Mouse (Mus musculus): ENCODE measurements around the gene Rtf1. TPM values are rescaled to one million over a fixed set of nuclear protein-coding genes. Genes with fewer than 3 reads are reported as not detected.

The Rtf1 gene
- polyA plus RNA-seq, 2 experiments from 2014 or later: 32.4 to 44.1 TPM

DNA sequence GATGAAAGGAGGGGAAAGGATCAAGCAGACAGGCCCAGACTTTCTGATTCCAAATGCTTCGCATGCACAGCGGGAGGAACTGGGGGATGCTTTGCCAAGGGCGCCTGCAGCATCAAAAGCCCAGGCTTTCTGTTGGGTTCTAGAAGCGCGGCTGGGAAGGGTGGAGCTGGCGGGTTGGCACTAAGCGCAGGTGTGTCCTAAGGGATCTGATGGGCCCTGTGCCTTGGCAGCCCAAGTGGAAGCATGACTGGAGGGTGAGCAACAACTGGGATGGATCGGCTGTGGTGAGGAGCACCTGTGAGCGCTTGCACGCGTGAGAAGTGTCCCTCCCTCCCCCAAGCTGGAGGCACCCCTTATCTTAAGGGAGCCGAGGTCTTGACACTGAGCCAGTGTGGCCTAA, 62.3 kb downstream of the Rtf1 start:
- ATAC-seq: no peak

DNA sequence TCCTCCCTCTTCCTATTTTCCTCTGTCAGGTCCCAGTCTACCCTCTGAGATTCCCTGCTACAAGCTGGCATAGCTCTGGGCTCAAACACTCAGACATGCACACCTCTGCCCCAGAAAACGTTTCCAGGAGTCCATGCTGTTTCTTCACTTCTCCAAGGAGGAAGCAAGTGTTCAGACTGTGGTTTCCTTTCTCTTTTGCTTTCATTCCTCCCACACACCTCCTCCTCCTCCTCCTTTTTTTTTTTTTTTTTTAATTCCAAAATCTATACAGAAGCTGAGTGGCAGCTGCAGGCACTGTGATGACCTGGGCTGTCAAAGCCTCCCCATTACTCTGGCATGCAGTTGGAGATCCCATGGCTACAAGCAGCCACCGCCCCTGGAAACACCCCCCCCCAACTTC, 65.7 kb downstream of the Rtf1 start:
- no peak for ATAC-seq

DNA sequence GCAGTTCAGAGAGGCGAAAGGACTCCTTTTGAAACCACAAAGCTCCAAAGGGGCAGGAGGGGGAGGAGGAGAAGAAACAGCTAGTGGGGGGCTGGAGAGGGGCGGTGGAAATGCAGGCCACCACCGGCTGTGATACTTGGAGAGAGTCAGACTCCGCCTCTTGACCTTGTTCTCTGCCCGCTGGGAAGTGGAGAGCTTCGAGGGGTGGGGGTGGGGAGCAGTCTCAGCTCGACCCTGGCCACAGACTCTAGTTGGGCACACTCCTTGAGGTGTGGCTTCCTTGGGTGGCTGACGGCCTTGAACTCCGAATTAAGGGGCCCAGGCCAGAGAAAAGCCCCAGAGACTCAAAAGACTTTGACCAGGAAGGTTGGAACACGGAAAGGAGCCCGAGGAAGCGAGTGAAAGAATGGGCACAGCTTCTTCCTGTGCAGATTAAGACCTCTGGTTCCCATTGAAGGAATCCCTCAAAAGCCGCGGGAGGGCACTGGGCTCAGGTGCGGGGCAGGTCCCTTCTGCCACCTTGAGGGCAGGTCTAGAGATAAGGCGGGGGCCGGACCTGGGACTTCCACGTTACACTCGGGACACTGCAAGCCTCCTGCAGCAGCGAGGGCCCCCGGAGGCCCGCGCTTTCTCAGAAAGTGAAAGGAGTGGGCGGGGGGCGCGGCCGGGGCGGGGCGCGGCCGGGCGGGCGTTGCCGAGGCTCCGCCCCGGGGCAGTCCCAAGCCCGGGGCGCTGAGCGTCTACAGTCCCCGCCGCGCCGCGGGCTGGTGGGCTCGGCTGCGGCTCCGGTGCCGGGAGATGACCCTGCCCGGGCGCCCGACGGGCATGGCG, 66.9 kb downstream of the Rtf1 start, which contains the start of gene Itpka:
Gene Itpka, plus strand, starts transcription at position 757 of the 831 bp plus-strand sequence.
- ATAC-seq: peak; percentile 77

DNA sequence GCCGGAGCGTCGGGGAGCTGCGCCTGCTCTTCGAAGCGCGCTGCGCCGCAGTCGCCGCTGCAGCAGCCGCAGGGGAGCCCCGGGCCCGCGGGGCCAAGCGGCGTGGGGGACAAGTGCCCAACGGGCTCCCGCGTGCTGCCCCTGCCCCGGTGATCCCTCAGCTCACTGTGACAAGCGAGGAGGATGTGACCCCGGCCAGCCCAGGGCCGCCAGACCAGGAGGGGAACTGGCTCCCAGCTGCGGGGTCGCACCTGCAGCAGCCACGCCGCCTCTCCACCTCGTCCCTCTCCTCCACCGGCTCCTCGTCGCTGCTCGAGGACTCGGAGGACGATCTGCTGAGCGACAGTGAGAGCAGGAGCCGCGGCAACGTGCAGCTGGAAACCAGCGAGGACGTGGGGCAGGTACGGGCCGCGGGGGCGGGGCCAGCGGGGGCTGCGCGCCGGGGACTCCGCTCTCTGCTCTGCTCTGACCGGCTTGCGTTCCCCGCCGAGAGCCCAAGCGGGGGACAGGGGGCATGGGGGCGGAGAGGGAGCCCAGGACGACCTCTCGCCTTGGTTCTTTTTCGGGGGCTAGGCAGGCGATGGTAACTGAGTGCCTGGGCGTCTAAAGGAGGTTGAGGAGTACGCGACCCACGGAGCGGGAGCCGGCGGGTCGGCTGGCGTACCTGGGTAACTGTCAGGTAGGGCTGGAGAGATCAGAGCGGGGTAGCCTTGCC, 67.8 kb downstream of the Rtf1 start:
- peak; percentile 53 for ATAC-seq

DNA sequence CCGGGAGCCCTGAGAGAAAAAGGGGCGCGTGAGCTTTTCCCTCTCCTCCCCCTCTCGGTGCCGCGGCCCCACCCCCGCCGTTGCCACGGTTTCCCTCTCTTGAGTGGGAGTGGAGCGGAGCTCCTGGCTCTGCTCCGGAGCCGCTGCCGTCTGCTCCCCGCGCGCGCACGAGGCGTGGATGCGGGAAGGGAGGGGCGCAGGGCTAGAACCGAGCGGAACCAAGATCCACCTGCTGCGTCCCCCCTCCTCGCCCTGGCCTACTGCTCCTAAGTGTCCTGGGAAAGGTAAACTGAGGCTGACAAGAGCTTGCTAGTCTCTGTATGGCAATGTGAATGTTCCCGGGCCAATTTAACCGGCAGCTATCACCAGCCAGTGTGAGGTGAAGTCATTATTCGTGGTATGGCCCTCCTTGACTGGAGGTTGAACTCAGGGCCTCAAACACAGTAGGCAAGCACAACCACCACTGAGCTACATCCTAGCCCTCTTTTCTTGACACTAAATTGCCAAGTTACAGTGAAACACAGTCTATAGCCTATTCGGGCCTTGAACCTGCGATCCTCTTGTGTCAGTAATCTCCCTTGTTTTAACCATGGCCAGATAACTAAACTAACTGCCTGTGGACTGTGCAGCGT, 68.4 kb downstream of the Rtf1 start:
- no peak for ATAC-seq

DNA sequence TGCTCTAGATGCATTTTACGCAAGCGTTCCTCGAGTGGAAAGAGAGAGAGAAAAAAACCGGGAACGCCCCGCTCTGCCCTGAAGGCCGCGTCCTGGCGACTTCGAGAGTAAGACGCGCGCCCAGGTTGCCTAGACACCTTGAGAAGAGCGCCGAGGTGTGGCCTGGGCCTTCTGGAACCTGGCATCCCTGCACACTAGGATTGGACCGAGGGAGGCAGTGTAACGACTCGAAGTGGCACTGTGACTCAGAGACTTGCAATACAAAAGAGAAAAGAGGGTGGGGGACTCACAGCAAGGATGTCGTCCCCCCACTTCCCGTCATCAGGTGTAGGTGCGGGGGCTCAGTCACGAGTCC, 68.9 kb downstream of the Rtf1 start:
- no peak for ATAC-seq

DNA sequence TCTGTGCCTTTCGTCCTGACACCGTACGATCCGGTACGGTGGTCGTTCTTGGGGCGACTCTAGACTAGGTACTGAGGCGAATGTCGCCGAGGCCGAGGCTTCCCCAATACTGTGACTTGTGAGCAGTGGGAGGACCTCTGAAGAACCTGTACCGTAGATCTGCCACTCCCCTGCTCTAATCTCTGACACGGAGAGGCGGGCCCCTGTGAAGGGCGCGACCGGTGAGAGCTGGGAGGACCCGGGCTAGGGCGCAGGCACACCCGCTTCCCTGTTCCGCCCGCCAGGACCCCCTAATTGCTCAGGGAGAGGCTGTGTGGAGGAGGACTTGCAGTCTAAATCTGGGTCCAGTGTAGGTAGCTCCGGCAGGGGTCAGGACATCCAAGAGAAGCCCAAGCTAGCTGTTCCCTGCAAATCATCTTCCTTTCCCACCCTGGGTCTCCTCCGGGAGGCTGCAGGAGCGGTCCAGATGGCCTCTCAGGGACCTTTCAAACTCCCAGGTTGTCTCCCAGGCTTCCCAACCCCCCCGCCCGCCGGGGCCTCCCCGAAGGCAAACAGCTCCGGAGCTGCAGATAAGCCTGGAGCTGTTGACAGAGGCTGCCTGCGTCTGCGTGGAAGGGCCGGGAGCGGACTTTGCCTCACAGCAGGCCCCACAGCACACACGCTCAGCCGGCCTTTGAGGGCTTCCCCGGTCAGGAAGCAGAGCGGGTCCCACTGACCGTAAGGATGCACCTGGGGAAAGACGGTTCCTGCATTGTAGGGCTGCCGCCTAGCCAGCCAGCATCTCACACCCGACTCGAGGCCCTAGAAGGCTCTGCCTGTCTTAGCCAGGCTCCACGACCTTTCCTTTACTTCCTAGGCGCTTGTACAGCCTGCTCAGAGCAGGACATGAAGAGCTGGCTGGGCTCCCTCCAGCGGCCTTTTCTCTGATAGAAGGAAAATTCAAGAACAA, 69.6 kb downstream of the Rtf1 start:
- no peak for ATAC-seq

DNA sequence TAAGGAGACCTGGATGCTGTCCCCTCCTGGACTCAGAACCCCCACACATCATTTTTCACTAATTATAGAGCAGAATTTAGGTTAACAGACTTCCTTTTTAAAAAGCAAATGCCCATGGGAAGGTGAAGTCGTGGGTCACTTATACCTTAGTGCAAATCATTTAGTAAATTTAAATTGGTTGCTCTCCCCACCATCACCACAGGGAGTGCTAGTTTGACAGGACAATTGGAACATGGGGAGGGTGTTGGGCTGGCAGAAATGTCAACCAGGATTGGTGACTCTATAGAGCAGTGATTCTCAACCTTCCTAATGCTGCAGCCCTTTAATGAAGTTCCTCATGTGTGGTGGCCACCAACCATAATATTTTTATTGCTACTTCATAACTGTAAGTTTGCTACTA, 70.4 kb downstream of the Rtf1 start:
- no peak for ATAC-seq

DNA sequence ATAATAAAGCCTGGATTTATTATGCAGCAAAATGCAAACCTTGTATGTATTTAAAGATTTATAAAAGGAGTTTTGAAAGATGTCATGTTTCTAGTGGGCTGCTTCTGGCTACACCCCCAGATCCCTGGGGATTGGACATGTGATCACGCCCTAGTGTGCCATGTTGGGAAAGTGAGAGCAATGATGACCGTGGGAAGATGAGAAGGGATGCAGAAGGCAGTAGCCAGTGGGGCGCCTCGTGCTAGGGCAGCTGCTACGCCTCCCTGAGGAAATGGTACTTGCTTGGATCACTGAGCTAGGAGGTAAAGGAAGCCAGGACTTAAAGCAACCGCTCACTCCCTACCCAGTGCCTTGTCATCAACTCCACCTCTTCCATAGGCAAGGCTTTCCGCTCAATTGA, 72.7 kb downstream of the Rtf1 start:
- no peak for ATAC-seq

DNA sequence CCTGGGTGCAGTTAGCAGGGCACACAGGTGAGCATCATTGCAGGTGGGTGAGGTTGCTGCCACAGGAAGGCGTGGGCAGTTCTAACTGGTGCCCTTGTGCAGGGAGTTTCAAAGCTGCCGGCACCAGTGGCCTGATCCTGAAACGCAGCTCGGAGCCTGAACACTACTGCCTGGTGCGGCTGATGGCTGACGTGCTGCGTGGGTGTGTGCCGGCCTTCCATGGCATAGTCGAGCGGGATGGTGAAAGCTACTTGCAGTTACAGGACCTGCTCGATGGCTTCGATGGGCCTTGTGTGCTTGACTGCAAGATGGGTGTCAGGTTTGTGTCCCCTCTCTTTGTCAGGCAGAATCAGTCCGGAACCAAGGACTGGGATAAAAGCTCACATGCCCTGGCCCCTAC, 74.4 kb downstream of the Rtf1 start:
- no peak for ATAC-seq

DNA sequence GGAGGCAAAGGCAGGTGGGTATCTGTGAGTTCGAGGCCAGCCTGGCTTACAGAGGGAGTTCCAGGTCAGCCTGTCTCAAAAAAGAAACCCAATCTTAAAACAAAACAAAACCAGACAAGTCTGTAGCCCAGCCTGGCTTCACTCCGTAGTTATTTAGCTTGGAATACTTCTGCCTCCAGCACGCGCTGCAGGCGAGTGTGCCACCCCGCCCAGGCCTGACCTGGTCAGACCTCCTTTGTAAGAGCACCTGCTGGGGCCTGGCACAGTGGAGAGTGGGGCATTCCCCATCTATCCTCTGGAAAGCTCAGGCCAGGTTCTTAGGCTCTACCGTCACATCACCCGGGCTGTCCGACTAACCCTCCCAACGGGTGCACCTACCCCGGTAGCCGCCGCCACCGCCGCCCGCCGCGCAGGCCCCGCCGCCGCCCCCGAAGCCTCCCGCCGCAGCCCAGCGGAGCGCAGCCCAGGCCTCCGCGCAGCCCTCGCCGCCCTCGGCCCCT, 82.8 kb downstream of the Rtf1 start:
- no peak for ATAC-seq

DNA sequence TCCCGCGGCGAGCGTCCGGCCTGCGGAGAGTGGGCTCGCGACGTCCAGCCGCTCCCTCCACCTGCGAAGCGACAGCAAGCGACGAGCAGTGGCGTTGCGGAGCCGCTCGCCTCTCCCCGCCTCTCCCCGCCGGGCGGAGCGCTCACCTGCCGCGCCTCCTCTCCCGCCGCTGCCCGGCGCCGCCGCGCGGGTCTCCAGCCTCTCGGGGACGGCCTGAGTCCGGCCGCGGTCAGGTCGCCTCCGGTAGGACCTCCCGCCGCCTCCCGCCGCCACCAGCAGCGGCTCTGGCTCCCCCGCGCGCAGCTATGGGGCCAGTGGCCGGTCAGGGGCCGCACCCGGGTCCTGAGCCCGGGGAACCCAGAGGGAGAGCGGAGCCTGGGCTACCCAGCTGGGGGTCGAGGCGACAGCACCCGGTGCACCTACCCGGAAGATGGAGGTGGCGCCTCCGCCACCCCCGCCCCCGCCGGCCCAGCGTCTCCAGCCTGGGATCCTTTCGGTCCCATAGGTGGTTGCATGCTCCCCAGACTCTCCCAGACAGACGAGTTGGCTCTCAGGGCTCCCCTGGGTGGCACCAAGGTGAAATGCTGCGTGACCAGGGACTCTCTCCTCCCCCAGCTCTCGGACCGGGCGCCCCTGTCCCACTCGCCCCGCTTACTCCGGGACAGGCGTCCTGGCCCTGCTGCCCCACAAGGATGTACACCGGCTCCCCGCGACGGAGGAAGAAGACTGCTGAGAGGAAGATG, 83.4 kb downstream of the Rtf1 start:
- peak; percentile 28 for ATAC-seq

DNA sequence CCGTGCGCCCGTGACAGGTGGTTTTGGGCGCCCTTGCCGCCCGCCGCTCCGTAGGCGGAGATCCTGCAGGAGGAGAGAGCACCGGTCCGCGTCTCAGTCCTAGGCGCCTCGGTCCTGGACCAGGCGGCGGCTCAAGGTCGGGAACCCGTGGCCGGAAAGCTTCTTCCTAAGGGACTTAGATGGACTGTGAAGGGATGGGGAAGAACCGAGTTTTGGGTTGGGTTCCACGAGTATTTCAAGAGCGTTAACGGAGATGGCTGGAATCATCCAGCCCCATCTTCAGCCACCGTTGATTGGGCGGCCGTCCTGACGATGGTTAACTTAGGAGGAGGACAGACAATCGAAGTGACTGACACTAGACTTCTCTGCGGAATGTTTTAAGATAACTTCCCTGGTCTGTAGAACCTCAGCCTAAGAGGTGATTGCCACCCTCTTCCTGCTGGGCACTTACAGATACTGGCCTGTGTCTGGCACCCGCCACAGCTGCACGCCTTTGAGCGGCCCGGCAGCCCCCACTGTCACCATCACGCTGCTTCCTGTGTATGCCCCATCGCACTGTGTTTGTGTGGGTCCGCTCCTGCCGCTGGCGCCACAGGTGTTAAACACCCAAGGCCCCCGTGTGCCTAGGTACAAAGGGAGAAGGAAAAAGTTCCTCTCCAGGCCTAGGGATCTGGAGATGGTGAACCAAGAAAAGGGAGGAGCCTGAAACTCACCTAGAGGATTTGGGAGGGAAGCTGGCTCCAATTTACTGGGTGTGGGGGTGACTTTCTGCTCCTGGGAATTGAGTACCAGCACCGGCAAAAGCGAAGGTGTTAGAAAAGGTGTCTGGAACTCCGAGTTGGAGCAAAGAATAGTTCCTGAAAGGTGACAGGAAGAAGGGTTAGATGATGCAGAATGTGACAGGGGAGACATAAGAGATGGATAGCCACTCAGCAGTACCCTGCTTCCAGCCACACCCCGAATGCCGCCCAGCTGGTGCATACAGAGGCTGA, 84.3 kb downstream of the Rtf1 start:
- ATAC-seq: no peak

DNA sequence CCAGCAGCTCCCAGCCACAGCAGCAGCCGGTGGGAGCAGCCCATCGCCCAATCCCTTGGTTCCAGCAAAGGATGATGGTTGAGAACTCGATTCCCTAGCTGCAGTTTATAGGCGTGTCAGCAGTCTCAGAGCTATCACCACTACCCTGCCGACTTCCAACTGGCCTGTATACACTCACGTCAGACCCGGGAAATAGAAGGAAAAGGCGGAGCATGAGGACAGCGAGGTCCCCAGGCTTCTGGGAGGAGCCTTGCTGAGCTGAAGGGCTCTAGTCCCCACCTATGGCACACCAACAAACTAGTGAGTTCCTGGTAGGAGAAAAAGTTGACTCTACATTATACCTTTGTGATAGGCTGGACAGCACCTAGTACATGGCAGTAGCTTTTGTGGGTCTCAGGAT, 85.4 kb downstream of the Rtf1 start, which contains the start of gene Ltk:
Gene Ltk, minus strand, starts transcription at position 181 of the 400 bp plus-strand sequence.
- ATAC-seq: no peak

DNA sequence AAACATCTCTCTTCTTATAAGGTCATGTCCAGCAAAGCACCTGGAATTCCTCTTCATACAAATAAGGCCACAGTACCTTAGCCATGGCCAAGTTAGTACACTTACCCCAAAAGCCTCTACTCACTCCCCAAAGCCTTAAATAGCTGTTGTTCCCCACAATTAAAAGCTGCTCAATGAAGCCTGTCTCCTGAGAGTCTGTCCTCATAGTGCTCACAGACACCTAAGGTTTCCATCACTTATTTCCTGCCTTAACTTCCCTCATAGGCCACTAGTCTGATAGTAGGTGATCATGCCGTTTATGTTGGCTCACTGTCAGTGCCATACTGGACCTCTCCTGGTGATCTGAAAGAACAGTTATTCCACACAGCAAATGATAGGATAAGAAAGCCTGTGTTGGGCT, 87.4 kb downstream of the Rtf1 start:
- no peak for ATAC-seq

DNA sequence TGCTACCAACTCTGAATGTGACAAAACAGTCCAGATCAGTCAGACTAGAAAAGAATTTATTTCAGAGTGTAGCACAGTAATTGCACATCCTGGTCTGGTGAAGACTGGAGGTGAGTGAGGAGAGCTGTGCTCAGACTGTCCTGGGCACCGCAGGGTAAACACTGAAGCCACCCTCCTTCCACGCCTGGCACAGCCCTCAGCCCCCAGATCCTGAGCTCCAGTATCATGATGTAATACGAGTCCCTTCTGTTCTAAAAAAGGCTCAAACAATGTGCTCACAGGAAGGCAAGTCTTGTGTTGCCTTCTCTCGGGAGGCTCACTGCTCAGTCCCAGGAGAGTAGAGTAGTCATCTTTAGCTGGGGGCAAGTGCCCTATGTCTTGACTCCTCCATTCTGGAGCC, 89.1 kb downstream of the Rtf1 start:
- no peak for ATAC-seq

DNA sequence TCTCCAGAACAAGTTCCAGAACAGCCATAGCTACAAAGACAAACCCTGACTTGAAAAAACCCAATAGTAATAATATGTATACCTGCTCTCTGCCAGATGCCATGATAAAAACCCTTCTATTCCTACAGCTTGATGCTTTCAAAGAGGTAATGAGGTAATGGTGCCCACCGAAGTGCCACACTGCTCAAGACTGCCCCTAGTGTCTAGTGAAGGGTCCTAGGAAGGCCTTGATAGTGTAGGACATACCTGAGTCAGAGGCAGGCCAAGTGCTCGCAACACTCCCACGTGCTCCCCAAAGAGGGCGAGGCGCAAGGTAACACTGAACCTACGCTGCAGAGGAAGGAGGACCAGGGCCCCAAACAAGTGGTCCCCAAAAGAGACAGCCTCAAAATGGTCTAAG, 92.4 kb downstream of the Rtf1 start:
- no peak for ATAC-seq

All from activated CD4-positive, CD25-positive, alpha-beta regulatory T cell, adult 4 months (primary cell).